Mouse (Mus musculus) neural tube, embryonic 14.5 days (tissue): ENCODE results near the gene Kcns3. TPM values are rescaled to one million over a fixed set of nuclear protein-coding genes. Genes with fewer than 3 reads are reported as not detected.
A peak's percentile ranks its signal among the peaks of the same experiment; 100 is the strongest.

Experiments used
- ATAC-seq: fragments of 200-750 bp; cut with Nextera tagmentation; 2 replicates; pipeline ENCODE4 v1.8.0; 2017; ENCODE audit warnings: low read depth, mild to moderate bottlenecking, moderate TSS enrichment, moderate library complexity
- H3K27ac ChIP-seq: fragments of 300-500 bp; sonication (generic); 2 replicates; pipeline ENCODE4 v1.5.1; 2014; ENCODE audit warnings: low read depth, mild to moderate bottlenecking, control low read depth, low read length, moderate library complexity, mixed read lengths
- H3K27me3 ChIP-seq: fragments of 300-500 bp; sonication (generic); 2 replicates; pipeline ENCODE4 v1.6.1; 2014; ENCODE audit warnings: low read length; ENCODE audit not compliant: control insufficient read depth, insufficient read depth
- H3K36me3 ChIP-seq: fragments of 300-500 bp; sonication (generic); 2 replicates; pipeline ENCODE4 v1.6.1; 2014; ENCODE audit warnings: low read length, mixed read lengths; ENCODE audit not compliant: control insufficient read depth, insufficient read depth
- H3K4me1 ChIP-seq: fragments of 300-500 bp; sonication (generic); 2 replicates; pipeline ENCODE4 v1.6.1; 2014; ENCODE audit warnings: low read length; ENCODE audit not compliant: control insufficient read depth, insufficient read depth
- H3K4me2 ChIP-seq: fragments of 300-500 bp; sonication (generic); 2 replicates; pipeline ENCODE4 v1.6.1; 2014; ENCODE audit warnings: mild to moderate bottlenecking, low read depth, low read length, control low read depth
- H3K4me3 ChIP-seq: fragments of 300-500 bp; sonication (generic); 2 replicates; pipeline ENCODE4 v1.5.1; 2014; ENCODE audit warnings: low read depth, low read length, control low read depth, mixed read lengths
- H3K9ac ChIP-seq: fragments of 300-500 bp; sonication (generic); replicated peaks from 2 replicates; pipeline ENCODE4 v1.6.1; 2014; ENCODE audit warnings: low read depth, mild to moderate bottlenecking, control low read depth, low read length, mixed read lengths
- H3K9me3 ChIP-seq: fragments of 300-500 bp; sonication (generic); 2 replicates; pipeline ENCODE4 v1.6.1; 2016; ENCODE audit warnings: low read length; ENCODE audit not compliant: control insufficient read depth
- WGBS: fragments of 180-500 bp; shearing (Covaris S2); extraction: QIAGEN DNeasy Blood & Tissue Kit; methylation state at CpG from one replicate; pipeline ENCODE4 v1.1.7; 2014; 5-methylcytosine and 5-hydroxymethylcytosine counted together
- polyA plus RNA-seq: library from polyadenylated mRNA; unstranded; fragments of >200 nt; fragmentation: Nextera tagmentation; extraction: Ambion mirVana; gene quantifications from 2 replicates; pipeline ENCODE4 v1.2.1, GENCODE M21; 2014

Gene Kcns3
- polyA plus RNA-seq, 1 experiment from 2014 or later, result 2.4 TPM

DNA sequence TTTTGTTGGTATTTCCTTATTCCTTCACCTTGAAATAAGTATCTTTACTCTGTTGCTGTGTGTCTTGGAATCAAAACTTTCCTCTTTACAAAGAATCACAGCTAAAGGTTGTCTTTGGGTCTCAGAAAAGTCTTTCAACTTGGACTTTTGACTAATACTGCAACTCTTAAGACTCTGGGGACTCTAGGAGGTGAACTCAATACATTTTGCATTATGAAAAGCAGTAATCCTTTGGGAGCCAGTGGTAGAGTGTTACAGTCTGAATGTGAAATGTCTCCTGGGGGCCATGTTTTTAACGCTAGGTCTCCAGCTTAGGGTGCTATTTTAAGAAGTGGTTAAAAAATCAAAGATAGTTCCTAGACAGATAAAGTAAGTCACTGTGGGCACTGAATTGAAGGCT, 4.3 kb upstream of the Kcns3 start:
- Histone ChIP-seq H3K4me3 (no peak overlapping the region), H3K27ac (no peak overlapping the region), H3K4me2 (no peak overlapping the region), H3K9ac (no peak overlapping the region), H3K27me3 (peaks cover 9% of the 10 kb centered on the region), H3K9me3 (no peaks in the 10 kb centered on the region), H3K36me3 (no peaks in the 10 kb centered on the region), H3K4me1 (0 out of 2 replicates have a peak, but pooled peaks cover 3% of the 10 kb centered on the region)
- WGBS, result 94% methylated on average over 1 of the region's 1 CpGs
- ATAC-seq, result no peak

DNA sequence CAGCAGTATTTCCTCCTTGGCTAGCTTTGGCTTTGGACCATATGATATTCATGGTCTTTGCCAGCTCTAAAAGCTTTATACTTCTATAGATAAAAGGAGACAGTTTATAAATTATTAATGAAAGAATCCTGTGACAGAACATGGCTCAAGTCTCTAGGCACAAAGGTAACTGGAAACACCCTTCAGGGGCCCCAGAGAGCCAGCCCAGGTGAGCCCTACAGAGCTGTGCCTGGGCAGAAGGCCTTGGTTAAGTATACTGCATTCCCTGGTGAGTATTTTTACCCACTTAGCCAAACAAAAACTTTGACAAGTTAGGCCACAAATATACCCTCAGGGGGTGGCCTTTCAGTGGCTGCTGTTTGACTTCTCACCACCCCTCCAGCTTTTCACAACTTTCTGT, 2.7 kb upstream of the Kcns3 start:
- no peak overlapping the region for H3K27ac ChIP-seq
- H3K4me3 ChIP-seq, result no peak overlapping the region
- 0 out of 2 replicates have a peak, but pooled peaks cover 3% of the 10 kb centered on the region for H3K4me1 ChIP-seq
- no peaks in the 10 kb centered on the region for H3K36me3 ChIP-seq
- H3K4me2 ChIP-seq, result no peak overlapping the region
- H3K9ac ChIP-seq, result no peak overlapping the region
- ATAC-seq, result no peak
- no peaks in the 10 kb centered on the region for H3K9me3 ChIP-seq
- H3K27me3 ChIP-seq, result peaks cover 10% of the 10 kb centered on the region

DNA sequence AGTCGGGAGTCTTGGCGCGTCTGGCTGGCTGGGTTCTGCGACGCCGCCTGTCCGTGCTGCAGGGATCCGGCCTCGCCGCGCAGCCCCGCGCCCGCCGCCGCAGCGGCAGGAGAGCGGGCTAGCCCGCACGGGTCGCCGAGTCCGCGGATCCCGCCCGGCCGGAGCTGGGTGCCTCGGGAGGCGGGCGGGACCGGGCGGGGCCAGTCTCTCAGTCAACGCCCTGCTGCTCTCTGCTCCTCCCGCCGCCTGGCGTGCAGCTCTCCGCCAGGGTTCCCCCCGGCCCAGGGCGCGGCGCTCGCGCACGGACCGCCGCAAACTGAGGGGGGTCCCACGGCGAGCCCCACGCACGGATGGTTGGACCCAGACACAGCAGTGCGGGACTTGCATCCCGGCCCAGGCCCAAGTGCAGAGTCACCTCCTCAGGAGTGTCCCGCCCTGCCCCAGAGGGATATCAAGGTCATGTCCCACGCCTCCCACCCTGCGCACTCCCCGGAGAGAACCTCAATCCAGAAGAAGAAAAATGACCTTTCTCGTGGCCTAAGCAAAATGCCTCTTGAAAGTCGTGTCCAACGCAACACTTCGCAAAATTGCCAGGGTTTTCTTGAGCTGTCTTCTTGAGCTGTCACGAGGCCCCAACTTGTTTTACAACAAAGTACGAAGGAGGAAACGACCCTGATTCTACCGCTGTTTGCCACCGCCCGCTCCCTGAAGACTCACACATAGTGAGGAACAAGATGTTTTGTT, 492 bp downstream of the Kcns3 start:
- peak overlapping the region; percentile 95 for H3K4me2 ChIP-seq
- peaks cover 10% of the 10 kb centered on the region for H3K27me3 ChIP-seq
- WGBS, result 1% methylated on average over 54 of the region's 66 CpGs
- H3K9ac ChIP-seq, result peak overlapping the region; percentile 29
- H3K27ac ChIP-seq, result no peak overlapping the region
- 0 out of 2 replicates have a peak, but pooled peaks cover 3% of the 10 kb centered on the region for H3K4me1 ChIP-seq
- H3K9me3 ChIP-seq, result no peaks in the 10 kb centered on the region
- peak overlapping the region; percentile 48 for H3K4me3 ChIP-seq
- H3K36me3 ChIP-seq, result no peaks in the 10 kb centered on the region
- peak; percentile 72 for ATAC-seq

DNA sequence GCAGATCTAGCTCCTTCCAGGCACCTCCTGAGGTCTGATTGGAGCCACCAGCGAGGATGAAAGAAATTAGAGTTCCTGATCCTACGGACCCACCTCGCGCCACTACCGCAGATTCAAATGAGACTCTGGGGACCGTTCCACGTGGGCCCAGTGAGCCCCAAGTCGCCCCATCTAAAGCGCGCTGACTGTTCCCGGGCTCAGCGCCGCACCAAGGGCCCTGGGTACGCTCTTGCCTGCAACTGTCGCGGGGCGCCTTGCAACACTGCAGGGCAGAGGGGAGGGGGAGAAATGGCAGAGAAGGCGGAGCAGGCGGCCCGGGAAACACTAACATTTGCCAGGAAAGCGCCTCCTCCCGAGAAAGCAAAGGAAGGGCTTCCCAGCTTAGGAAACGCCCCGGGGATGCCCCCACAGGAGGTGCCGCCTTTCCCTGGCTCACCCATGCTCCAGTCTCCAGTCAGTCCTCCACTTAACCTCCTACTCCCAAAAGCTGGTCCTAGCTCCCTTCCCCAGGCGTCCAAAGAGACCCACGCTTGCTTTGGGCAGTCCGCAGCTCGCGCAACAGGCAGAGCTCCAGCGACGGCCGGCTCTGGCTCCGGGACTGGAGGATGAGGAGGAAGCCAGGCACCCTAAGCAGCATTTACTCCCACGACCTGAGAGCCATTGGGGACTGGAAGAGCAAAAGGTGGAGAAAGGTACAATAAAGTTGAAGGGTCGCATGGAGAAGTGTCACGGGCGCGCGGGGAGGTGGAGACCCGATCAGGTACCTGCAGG, 1.2 kb downstream of the Kcns3 start:
- H3K4me2 ChIP-seq, result peak overlapping the region; percentile 95
- H3K36me3 ChIP-seq, result no peaks in the 10 kb centered on the region
- H3K9me3 ChIP-seq, result no peaks in the 10 kb centered on the region
- no peak overlapping the region for H3K27ac ChIP-seq
- under 1% methylated on average over 39 of the region's 41 CpGs for WGBS
- ATAC-seq, result peak; percentile 71
- peak overlapping the region; percentile 29 for H3K9ac ChIP-seq
- H3K4me1 ChIP-seq, result 0 out of 2 replicates have a peak, but pooled peaks cover 3% of the 10 kb centered on the region
- H3K4me3 ChIP-seq, result peak overlapping the region; percentile 48
- H3K27me3 ChIP-seq, result peaks cover 10% of the 10 kb centered on the region

DNA sequence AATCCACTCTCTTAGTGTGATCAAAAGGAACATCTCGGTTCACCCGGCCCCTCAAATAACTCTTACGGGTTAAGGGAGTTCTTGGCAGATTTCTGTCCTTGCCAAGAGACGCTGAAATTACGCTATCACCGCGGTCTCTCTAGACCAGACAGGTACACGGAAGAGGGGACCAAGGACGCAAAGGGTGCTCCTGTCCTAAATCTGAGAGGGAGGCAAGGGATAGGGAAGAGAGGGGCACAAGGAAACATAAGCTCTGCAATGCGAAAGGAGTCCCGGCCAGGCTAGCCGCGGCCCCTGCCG, 1.8 kb downstream of the Kcns3 start:
- Histone ChIP-seq H3K27me3 (peaks cover 10% of the 10 kb centered on the region), H3K4me2 (peak overlapping the region; percentile 95), H3K4me1 (0 out of 2 replicates have a peak, but pooled peaks cover 3% of the 10 kb centered on the region), H3K9me3 (no peaks in the 10 kb centered on the region), H3K36me3 (no peaks in the 10 kb centered on the region), H3K9ac (no peak overlapping the region; the same call in 1 of the 2 replicates), H3K4me3 (peak overlapping the region; percentile 48), H3K27ac (no peak overlapping the region)
- under 1% methylated on average over 14 of the region's 14 CpGs for WGBS
- no peak; the same call in 1 of the 2 replicates for ATAC-seq

DNA sequence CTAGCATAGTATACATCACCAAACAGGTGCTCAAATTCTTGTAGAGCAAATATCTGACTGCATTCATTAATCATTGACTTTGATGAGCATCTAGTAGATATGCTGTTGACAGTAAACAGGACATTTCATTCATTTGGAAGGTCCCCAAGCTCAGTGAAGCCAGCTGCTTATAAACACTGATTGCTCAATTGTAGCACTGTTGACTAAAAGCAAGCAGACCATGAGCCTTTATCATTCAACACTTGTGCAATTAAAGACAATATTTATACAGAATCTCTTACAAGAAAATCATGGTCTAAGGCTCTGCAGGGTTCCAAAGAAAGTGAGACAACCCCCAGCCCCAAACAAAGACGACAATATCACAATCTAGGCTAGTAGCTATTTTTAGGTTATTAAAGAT, 6.0 kb downstream of the Kcns3 start:
- no peak for ATAC-seq
- Histone ChIP-seq H3K4me2 (no peak overlapping the region), H3K4me3 (no peak overlapping the region), H3K9ac (no peak overlapping the region), H3K27ac (no peak overlapping the region), H3K27me3 (no peaks in the 10 kb centered on the region; the same call in 1 of the 2 replicates), H3K4me1 (no peaks in the 10 kb centered on the region), H3K9me3 (no peaks in the 10 kb centered on the region), H3K36me3 (no peaks in the 10 kb centered on the region)
- 69% methylated on average over 1 of the region's 1 CpGs for WGBS

DNA sequence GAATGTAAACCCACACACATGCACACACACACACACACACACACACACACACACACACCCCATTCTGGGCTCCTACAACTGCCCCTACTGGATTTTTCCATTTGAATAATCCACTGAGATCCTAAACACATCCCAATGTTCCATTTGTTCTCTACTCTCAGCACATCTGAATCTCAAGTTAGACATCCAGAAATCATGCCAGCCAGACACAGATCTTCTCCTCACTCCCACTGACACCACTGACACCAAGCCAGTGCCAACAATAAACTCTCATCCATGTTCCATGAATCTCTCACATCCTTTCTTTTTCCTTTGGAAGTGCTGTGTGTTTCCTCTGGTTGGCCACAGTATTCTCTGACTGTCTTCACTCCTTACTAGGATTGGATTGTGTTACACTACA, 18.4 kb downstream of the Kcns3 start:
- H3K4me3 ChIP-seq, result no peak overlapping the region
- ATAC-seq, result no peak
- no peaks in the 10 kb centered on the region for H3K9me3 ChIP-seq
- no peaks in the 10 kb centered on the region for H3K27me3 ChIP-seq
- no peak overlapping the region for H3K27ac ChIP-seq
- no peak overlapping the region for H3K4me2 ChIP-seq
- no peaks in the 10 kb centered on the region for H3K36me3 ChIP-seq
- H3K4me1 ChIP-seq, result no peaks in the 10 kb centered on the region
- H3K9ac ChIP-seq, result no peak overlapping the region

DNA sequence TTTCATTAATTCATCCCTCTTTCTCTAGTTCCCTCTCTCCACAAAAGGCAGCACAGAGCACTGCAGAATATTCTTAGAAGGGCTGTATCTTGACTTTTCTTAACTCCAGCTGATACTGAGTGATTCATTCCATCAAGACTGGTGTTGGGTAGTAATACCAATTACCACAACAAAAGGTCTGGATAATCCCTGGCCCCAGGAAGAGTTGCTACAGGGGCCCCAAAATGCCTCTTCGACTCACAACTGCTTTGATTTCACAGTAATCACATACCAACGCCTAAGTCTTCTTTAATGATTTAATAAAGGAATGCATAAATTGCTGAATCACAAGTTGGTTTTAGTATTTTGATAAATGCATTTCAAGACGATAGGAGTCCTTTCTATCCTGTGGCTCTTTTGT, 21.7 kb downstream of the Kcns3 start:
- H3K9ac ChIP-seq, result no peak overlapping the region
- no peaks in the 10 kb centered on the region for H3K36me3 ChIP-seq
- no peak overlapping the region for H3K4me2 ChIP-seq
- H3K27me3 ChIP-seq, result no peaks in the 10 kb centered on the region
- H3K27ac ChIP-seq, result no peak overlapping the region
- ATAC-seq, result no peak
- no peaks in the 10 kb centered on the region for H3K9me3 ChIP-seq
- WGBS, result 49% methylated on average over 3 of the region's 3 CpGs
- H3K4me3 ChIP-seq, result no peak overlapping the region
- no peaks in the 10 kb centered on the region for H3K4me1 ChIP-seq

DNA sequence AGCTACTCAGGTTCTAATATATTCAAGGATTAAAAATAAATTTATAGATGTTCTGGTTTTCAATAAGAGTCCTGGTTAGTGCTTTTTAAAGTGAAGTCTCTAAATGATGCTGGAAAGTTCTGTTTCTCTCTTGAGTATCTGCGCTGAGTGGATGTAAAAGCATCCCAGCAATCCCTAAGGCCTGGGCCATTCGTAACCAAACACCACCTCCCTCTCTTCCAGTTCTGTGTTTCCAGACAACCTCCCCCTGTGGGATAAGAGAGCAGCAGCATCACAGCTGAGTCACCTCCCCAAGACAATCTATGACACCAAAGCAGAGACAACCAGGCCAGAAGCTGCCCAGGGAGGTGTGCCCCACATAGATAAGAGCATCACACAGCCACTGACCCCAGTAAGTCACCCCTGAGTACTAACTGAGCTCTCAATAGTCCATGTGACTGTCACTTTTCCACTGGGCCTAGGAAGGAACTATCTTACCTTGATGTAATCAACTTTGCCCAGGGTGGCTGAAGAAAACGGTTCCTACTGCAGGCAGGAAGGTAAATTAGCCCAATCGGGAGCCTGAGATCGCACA, 24.6 kb downstream of the Kcns3 start:
- H3K9ac ChIP-seq, result no peak overlapping the region
- H3K36me3 ChIP-seq, result no peaks in the 10 kb centered on the region
- H3K4me3 ChIP-seq, result no peak overlapping the region
- ATAC-seq, result no peak
- no peaks in the 10 kb centered on the region for H3K27me3 ChIP-seq
- H3K4me2 ChIP-seq, result no peak overlapping the region
- 75% methylated on average over 5 of the region's 5 CpGs for WGBS
- H3K27ac ChIP-seq, result no peak overlapping the region
- no peaks in the 10 kb centered on the region for H3K9me3 ChIP-seq
- H3K4me1 ChIP-seq, result no peaks in the 10 kb centered on the region
